Mouse (Mus musculus) layer of hippocampus, adult 11-12 months (tissue): ENCODE measurements at regions not wholly inside any gene's neighbourhood (a gene's known extent, or its start where the extent isn't known, plus 50 kb on each side); places are given as distances from the start of the nearest gene placed in this dataset.

Experiments used
- DNase-seq: peaks from one replicate; pipeline ENCODE4 v3.0.0; 2022; ENCODE audit warnings: low spot score

DNA sequence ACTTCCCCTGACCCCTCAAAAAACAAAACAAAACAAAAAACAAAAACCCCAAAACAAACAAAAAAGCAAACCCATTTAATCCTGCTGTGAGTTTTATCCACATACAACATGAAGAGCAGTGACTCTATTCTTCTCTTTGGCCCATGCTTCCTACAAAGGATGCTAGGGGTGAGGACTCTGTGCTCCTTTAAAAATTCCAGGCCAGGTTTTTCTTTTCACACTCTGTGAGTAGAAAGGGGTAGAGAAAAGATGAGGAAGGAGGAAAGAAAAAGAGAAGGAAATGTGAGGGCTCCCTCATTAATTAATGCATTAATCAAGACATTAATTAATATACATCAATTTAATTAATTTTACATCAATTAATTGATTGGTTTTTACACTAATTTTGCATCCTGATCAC is 82.9 kb upstream of the Phyhipl start:
- DNase-seq, result no peak

GRCm38 (mm10) chr10:70733956-70734355 is 78.2 kb upstream of the Phyhipl start:
- no peak for DNase-seq

GRCm38 (mm10) chr10:70733478-70733877 is 77.7 kb upstream of the Phyhipl start:
- peak; percentile 41 for DNase-seq

- DNase-seq, result no peak
Measured at GRCm38 (mm10) chr10:70725091-70725490, 69.3 kb upstream of the Phyhipl start.

DNA sequence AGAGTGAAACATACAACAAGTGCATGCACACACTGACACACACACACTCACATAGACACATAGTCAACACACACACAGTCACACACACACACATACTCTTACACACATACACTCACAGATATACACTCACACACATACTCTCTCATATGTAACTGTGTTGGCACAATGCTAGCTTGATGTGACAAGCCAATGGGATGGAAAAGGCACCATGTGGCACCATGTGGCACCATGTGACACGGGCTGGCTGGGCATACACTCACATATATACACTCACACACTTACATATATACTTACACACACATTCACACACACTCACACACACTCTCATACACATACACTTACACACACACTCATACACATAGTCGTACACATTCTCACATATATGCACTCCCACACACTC is 67.0 kb upstream of the Phyhipl start:
- no peak for DNase-seq

- no peak for DNase-seq
Measured at GRCm38 (mm10) chr10:70722381-70722780, 66.6 kb upstream of the Phyhipl start.

DNA sequence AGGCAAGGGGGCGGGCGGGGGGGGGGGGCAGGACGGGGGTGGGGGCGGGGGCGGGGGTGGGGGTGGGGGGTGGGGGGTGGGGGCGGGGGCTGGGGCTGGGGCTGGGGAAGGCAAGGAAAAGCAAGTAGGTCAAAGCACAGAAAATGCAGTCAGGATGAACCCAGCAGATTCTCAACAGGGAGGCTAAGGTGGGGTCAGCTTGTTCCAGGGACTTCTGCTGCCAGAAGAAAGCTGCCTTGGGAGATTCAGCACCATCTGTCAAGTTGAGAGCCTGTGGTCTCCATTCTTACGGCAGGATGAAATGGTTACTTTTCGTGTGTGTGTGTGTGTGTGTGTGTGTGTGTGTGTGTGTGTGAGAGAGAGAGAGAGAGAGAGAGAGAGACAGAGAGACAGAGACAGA is 61.7 kb upstream of the Phyhipl start:
- no peak for DNase-seq

DNA sequence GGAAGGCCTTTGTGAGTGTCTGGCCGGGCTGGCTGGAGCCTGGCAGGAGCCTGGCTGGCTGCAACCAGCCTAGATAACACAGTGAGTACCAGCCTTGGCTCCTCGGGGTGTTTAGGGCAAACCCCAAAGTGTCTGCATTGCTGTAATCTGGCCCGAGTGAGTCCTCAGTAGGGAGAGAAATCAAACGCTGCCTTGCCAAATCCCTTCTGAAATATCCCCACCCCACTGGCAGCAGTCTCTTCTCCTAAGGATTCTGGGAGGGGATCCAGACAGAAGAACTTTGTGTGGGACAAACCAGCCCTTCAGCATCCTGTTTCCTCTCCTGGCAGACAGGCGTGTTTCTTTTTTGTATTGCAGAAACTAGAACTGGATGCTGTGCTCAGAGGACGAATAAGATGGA is 61.3 kb upstream of the Phyhipl start:
- DNase-seq, result peak; percentile 70

- no peak for DNase-seq
Measured at GRCm38 (mm10) chr10:70713306-70713705, 57.5 kb upstream of the Phyhipl start.

GRCm38 (mm10) chr10:70708806-70709205 is 53.0 kb upstream of the Phyhipl start:
- DNase-seq, result no peak
